Mouse (Mus musculus) neural tube, embryonic 12.5 days (tissue): ENCODE results near the gene Blcap. TPM values are rescaled to one million over a fixed set of nuclear protein-coding genes. Genes with fewer than 3 reads are reported as not detected.

ENCODE experiments used
- ATAC-seq: fragments of 200-750 bp; cut with Nextera tagmentation; 2 replicates; pipeline ENCODE4 v1.8.0; 2017; ENCODE audit warnings: low read depth, mild to moderate bottlenecking, moderate TSS enrichment, moderate library complexity; ENCODE audit not compliant: low FRiP score
- H3K27ac ChIP-seq: fragments of 300-500 bp; sonication (generic); 2 replicates; pipeline ENCODE4 v1.5.1; 2016
- H3K27me3 ChIP-seq: fragments of 300-500 bp; sonication (generic); replicated peaks from 2 replicates; pipeline ENCODE4 v1.6.1; 2016; ENCODE audit warnings: mild to moderate bottlenecking
- H3K36me3 ChIP-seq: fragments of 300-500 bp; sonication (generic); 2 replicates; pipeline ENCODE4 v1.6.1; 2016; ENCODE audit warnings: mild to moderate bottlenecking
- H3K4me1 ChIP-seq: fragments of 300-500 bp; sonication (generic); 2 replicates; pipeline ENCODE4 v1.6.1; 2016
- H3K4me2 ChIP-seq: fragments of 300-500 bp; sonication (generic); replicated peaks from 2 replicates; pipeline ENCODE4 v1.6.1; 2016; ENCODE audit warnings: mild to moderate bottlenecking
- H3K4me3 ChIP-seq: fragments of 300-500 bp; sonication (generic); 2 replicates; pipeline ENCODE4 v1.5.1; 2016
- H3K9ac ChIP-seq: fragments of 300-500 bp; sonication (generic); 2 replicates; pipeline ENCODE4 v1.6.1; 2016; ENCODE audit warnings: mild to moderate bottlenecking
- H3K9me3 ChIP-seq: fragments of 300-500 bp; sonication (generic); 2 replicates; pipeline ENCODE4 v1.6.1; 2016; ENCODE audit warnings: mild to moderate bottlenecking
- WGBS: fragments of 180-500 bp; shearing (Covaris S2); methylation state at CpG from one replicate; pipeline ENCODE4 v1.1.7; 2016; 5-methylcytosine and 5-hydroxymethylcytosine counted together
- polyA plus RNA-seq: library from polyadenylated mRNA; unstranded; fragments of >200 nt; fragmentation: Nextera tagmentation; extraction: Ambion mirVana; gene quantifications from 2 replicates; pipeline ENCODE4 v1.2.1, GENCODE M21; 2016

The Blcap gene
- polyA plus RNA-seq, 1 experiment from 2014 or later, result 115 TPM

DNA sequence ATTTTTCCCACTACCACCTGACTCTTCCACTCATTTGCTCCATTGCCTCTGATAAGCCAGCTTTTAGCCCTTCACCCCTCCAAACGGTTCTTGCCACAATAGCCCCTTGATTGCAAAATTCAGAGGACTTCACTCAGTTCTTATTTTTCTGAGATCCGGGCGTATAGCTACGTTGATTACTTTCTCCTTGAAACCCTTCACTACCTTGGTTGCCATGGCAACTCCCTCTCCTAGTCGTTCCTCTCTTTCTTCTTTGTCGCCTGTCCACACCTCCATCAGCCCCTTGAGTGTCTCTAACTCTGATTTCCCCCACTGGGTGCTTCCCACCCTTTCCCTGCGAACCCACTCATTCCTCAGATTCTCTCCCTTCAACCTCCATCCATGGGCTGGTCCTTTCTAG, 34.0 kb downstream of the Blcap start:
- H3K27ac ChIP-seq, result no peak overlapping the region
- no peaks in the 10 kb centered on the region for H3K27me3 ChIP-seq
- peaks cover 30% of the 10 kb centered on the region for H3K4me1 ChIP-seq
- H3K9ac ChIP-seq, result no peak overlapping the region
- no peak overlapping the region for H3K4me3 ChIP-seq
- ATAC-seq, result no peak
- WGBS, result 33% methylated on average over 7 of the region's 7 CpGs
- no peaks in the 10 kb centered on the region for H3K36me3 ChIP-seq
- no peak overlapping the region for H3K4me2 ChIP-seq
- H3K9me3 ChIP-seq, result no peaks in the 10 kb centered on the region

- Histone ChIP-seq H3K9me3 (no peaks in the 10 kb centered on the region), H3K4me1 (peaks cover 28% of the 10 kb centered on the region), H3K27ac (no peak overlapping the region), H3K36me3 (no peaks in the 10 kb centered on the region), H3K4me2 (no peak overlapping the region), H3K27me3 (no peaks in the 10 kb centered on the region), H3K4me3 (no peak overlapping the region), H3K9ac (no peak overlapping the region)
- WGBS, result 62% methylated on average over 7 of the region's 7 CpGs
- ATAC-seq, result no peak
These were observed 34.5 kb downstream of the Blcap start for GRCm38 (mm10) chr2:157536476-157537081.

DNA sequence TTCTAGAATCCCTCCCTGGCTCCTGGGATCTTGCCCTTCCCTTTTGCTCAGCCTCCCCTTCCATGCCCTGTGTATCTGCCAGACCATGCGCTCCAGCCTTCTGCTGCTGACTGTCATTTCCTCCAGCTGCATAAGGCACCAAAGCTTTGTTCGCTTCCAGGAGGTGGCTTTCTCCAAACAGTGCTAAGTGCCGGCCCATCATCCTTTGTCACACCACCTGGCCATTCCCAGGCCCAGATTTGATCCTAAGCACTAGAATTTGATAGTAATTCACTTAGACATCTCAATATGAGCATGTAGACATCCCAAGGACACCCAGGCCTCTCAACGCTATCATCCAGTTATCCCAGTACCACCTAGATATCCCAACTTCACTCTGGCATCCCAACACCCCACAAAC, 36.9 kb downstream of the Blcap start:
- Histone ChIP-seq H3K4me3 (no peak overlapping the region), H3K9ac (no peak overlapping the region), H3K27me3 (no peaks in the 10 kb centered on the region), H3K27ac (no peak overlapping the region), H3K4me2 (no peak overlapping the region), H3K36me3 (no peaks in the 10 kb centered on the region), H3K9me3 (no peaks in the 10 kb centered on the region), H3K4me1 (peaks cover 14% of the 10 kb centered on the region)
- 69% methylated on average over 4 of the region's 4 CpGs for WGBS
- no peak for ATAC-seq

GRCm38 (mm10) chr2:157531681-157532426, 39.2 kb downstream of the Blcap start:
- no peak for ATAC-seq
- Histone ChIP-seq H3K9me3 (no peaks in the 10 kb centered on the region), H3K4me3 (no peak overlapping the region), H3K4me1 (peaks cover 6% of the 10 kb centered on the region), H3K9ac (no peak overlapping the region), H3K36me3 (no peaks in the 10 kb centered on the region), H3K27ac (no peak overlapping the region), H3K4me2 (no peak overlapping the region), H3K27me3 (no peaks in the 10 kb centered on the region)
- WGBS, result 67% methylated on average over 8 of the region's 8 CpGs

DNA sequence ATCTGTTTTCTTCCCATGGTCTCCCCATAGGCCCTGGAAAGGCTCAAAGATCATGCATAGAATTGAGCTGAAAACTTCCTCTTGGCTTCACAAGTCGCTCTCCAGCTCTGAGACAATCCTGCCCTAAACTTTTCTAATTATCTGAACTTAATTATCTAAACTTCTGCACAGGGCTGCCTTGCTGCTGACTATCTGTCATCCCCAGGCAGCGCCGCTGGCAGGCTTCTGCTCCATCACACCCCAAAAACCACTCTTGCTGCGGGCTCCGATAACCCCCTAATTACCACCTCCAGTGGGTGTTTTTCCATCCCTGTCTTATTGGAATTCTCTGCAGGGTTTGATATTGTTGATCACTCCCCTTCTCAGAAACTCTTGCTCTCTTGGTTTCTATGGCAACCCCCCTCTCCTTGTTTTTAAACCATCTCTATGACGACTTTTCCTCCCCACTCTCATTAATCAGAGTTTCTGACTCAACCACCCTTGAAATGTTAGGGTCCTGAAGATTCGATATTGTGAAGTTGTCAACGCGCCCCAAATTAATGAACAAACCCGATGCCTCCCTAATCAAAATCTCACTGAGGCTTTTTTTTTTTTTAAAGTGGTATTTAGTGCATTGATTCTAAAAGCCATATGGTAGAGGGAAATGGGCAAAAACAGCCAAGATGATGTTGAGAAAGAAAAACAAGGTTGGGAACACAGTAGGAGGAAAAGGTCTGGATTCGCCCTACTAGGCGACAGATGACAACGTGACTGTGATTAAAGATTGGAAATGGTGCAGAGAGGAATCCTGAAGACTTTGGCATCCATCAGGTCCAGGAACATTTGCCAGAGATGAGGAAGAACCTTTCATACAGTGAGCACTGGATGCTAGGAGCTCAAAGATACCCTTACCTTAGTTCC, 40.8 kb downstream of the Blcap start:
- no peak for ATAC-seq
- no peaks in the 10 kb centered on the region for H3K4me1 ChIP-seq
- no peaks in the 10 kb centered on the region for H3K36me3 ChIP-seq
- WGBS, result 72% methylated on average over 13 of the region's 13 CpGs
- H3K9ac ChIP-seq, result no peak overlapping the region
- no peaks in the 10 kb centered on the region for H3K27me3 ChIP-seq
- H3K4me3 ChIP-seq, result no peak overlapping the region
- no peak overlapping the region for H3K27ac ChIP-seq
- H3K4me2 ChIP-seq, result no peak overlapping the region
- no peaks in the 10 kb centered on the region for H3K9me3 ChIP-seq

DNA sequence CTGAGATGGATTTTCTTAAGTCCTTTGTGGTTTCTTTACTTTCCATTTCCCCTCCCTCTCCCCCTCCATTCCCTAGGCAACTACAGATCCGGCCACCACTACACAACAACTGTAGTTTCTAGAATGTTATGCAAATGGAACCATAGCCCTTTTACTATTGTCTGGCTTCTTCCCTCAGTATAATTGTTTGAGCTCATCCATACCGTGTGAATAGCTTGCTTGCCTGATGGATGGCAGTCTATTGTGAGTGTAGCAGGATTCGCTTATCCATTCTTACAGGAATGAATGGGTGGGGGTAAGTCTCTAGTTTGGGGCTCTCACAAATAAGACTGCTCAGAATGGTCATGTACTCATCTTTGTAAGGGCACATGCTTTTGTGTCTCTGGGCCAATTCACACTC, 48.5 kb downstream of the Blcap start:
- no peak overlapping the region for H3K4me2 ChIP-seq
- ATAC-seq, result peak; percentile 48; the same call in 1 of the 2 replicates
- no peak overlapping the region for H3K4me3 ChIP-seq
- H3K9ac ChIP-seq, result no peak overlapping the region
- H3K9me3 ChIP-seq, result no peaks in the 10 kb centered on the region
- no peaks in the 10 kb centered on the region for H3K36me3 ChIP-seq
- WGBS, result 18% methylated on average over 3 of the region's 3 CpGs
- peaks cover 18% of the 10 kb centered on the region for H3K4me1 ChIP-seq
- H3K27ac ChIP-seq, result no peak overlapping the region
- no peaks in the 10 kb centered on the region for H3K27me3 ChIP-seq

- no peak overlapping the region for H3K27ac ChIP-seq
- ATAC-seq, result no peak
- 22% methylated on average over 5 of the region's 5 CpGs for WGBS
- H3K4me2 ChIP-seq, result no peak overlapping the region
- H3K4me1 ChIP-seq, result peaks cover 18% of the 10 kb centered on the region
- H3K36me3 ChIP-seq, result no peaks in the 10 kb centered on the region
- no peak overlapping the region for H3K9ac ChIP-seq
- no peaks in the 10 kb centered on the region for H3K27me3 ChIP-seq
- no peaks in the 10 kb centered on the region for H3K9me3 ChIP-seq
- no peak overlapping the region for H3K4me3 ChIP-seq
These were observed 50.6 kb downstream of the Blcap start for GRCm38 (mm10) chr2:157520496-157520895.

- Histone ChIP-seq H3K36me3 (no peaks in the 10 kb centered on the region), H3K9me3 (no peaks in the 10 kb centered on the region), H3K27ac (no peak overlapping the region), H3K9ac (no peak overlapping the region), H3K27me3 (no peaks in the 10 kb centered on the region), H3K4me2 (no peak overlapping the region), H3K4me1 (peaks cover 20% of the 10 kb centered on the region), H3K4me3 (no peak overlapping the region)
- WGBS, result 71% methylated on average over 6 of the region's 6 CpGs
- no peak for ATAC-seq
These were observed 51.6 kb downstream of the Blcap start for GRCm38 (mm10) chr2:157519452-157519851.

DNA sequence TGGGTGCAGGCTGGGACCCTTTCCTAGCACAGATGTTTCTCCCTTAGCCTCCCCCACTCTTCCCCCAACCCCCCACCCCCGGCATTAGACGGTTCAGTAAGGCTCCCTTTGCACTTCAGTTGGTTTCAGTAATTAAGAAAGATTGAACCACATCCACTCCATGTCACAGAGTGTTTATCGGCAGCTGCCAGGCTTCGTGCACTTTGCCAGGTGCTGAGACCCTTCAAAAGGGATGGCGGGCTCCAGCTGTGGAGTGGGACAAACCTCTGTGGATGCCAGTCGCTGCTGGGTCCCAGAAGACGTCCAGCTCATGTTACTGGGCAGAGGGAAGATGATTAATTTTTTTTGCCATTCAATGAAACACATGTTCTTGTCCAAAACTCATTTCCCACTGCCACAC, 52.6 kb downstream of the Blcap start:
- no peak overlapping the region for H3K4me2 ChIP-seq
- H3K9me3 ChIP-seq, result no peaks in the 10 kb centered on the region
- no peak overlapping the region for H3K27ac ChIP-seq
- no peak for ATAC-seq
- WGBS, result 60% methylated on average over 7 of the region's 7 CpGs
- H3K4me1 ChIP-seq, result peaks cover 29% of the 10 kb centered on the region
- no peak overlapping the region for H3K4me3 ChIP-seq
- H3K27me3 ChIP-seq, result no peaks in the 10 kb centered on the region
- no peak overlapping the region for H3K9ac ChIP-seq
- H3K36me3 ChIP-seq, result no peaks in the 10 kb centered on the region

DNA sequence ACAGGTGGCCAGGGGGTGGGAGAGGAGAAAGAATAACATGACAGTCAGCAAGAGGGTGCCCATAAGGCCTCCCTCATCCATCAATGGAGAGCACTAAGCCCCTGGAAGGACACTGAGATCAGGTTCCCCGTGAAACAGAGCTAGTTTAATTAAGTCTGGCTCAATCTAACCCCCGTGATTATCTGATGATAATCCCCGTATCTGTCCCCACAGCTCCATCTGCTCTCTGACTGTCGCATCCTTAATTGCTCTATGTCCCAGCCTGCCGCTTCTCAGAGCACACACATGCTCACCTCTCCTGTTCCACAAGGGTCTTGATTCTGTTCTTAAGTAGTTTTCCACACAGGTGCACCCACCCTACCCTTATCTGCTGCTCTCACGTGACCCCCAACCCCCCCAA, 53.5 kb downstream of the Blcap start:
- no peak overlapping the region for H3K27ac ChIP-seq
- WGBS, result 67% methylated on average over 6 of the region's 6 CpGs
- peaks cover 30% of the 10 kb centered on the region for H3K4me1 ChIP-seq

GRCm38 (mm10) chr2:157514353-157514752, 56.7 kb downstream of the Blcap start:
- Histone ChIP-seq H3K4me1 (peaks cover 24% of the 10 kb centered on the region), H3K4me3 (no peak overlapping the region), H3K36me3 (no peaks in the 10 kb centered on the region), H3K9ac (no peak overlapping the region), H3K27ac (no peak overlapping the region), H3K9me3 (no peaks in the 10 kb centered on the region), H3K27me3 (0 out of 2 replicates have a peak, but pooled peaks cover 4% of the 10 kb centered on the region), H3K4me2 (no peak overlapping the region)
- ATAC-seq, result no peak
- WGBS, result 12% methylated on average over 4 of the region's 4 CpGs

More for the DNA sequence above, 53.5 kb downstream of the Blcap start:
- ATAC-seq, result no peak
- Histone ChIP-seq H3K9ac (no peak overlapping the region), H3K27me3 (no peaks in the 10 kb centered on the region), H3K36me3 (no peaks in the 10 kb centered on the region), H3K4me2 (no peak overlapping the region), H3K9me3 (no peaks in the 10 kb centered on the region), H3K4me3 (no peak overlapping the region)

DNA sequence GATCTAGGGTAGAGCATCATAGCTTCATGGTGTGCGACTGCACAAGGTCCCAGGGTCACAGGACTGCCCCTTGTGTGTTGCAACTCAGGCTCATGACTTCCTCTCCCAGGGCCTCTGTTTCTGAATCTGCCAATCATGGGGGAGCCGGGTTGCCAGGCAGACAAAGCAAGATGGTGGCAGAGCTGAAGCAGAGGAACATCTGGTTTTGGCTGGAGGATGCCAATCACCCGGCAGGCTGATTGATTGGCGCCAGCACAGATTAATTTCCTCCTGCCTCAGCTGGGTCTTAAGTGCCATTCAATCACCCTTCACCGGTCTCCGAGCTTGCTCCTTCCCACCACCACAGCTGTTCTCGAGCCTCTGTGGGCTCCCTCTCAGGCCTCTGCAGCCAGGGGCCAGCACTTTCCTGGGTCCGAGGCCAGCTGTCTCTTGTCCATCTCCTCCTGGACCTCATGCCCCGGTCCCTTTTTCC, 57.3 kb downstream of the Blcap start:
- H3K27me3 ChIP-seq, result 0 out of 2 replicates have a peak, but pooled peaks cover 4% of the 10 kb centered on the region
- ATAC-seq, result no peak
- no peak overlapping the region for H3K4me2 ChIP-seq
- H3K27ac ChIP-seq, result no peak overlapping the region
- no peaks in the 10 kb centered on the region for H3K36me3 ChIP-seq
- peaks cover 24% of the 10 kb centered on the region for H3K4me1 ChIP-seq
- H3K9ac ChIP-seq, result no peak overlapping the region
- WGBS, result 42% methylated on average over 9 of the region's 9 CpGs
- H3K9me3 ChIP-seq, result no peaks in the 10 kb centered on the region
- no peak overlapping the region for H3K4me3 ChIP-seq
